ENCODE assay signal across 8 mouse cellular contexts in the genomic region with DNA sequence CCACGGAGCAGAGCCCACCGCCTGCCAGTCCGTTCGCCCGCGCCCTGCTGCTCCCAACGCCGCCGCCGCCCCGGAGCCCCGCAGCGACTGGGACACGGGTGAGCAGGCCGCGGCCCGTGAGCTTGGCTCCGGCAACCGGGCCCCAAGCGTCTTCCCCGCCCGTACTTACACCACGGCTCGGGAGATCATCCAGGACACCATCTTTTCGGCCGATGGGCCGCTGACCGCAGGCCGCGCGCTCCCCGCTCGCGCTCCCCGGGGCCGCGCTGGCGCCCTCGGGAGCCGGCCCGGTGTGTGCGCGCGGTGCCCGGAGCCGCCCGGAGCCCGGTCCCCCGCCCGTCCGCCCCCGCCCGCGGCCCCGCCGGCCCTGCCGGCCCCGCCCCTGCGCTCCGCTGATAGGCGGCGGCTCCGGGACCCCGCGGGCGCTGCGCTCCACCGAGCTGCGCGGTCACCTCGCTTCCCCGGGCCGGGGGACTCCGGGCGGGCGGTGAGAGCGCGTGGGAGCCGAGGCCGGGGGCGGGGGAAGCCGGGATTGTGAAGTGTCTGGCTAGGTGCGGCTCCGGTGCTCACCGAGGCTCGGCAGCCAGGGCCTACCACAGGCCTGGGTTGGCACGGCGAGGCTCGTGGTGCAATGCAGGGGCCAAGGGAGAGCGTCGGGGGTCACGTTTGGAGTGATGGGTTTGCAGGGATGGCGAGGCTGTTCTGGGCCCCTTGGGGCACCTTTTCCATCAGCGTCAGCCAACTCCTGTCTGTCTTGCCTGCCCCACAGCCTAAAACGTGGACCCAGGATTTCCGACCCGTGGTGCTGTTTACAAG. TPM values are rescaled to one million over a fixed set of nuclear protein-coding genes. Genes with fewer than 3 reads are reported as not detected.
DNase-seq lines count a peak whose midpoint lies in the region; ATAC-seq and TF ChIP-seq lines count a peak whose summit lies in the region.

A gene (minus strand): TSS at position 325 of the 816 bp plus-strand sequence.

- DNase-seq in A20 (ENCODE audit: low read depth, low spot score), result peak; percentile 84
- peak; percentile 48 to 54 for DNase-seq in adrenal gland, postnatal 4 days (ENCODE audit: low spot score in 2 of 2)
- DNase-seq in liver, embryonic 13.5 days, result peak; percentile 55
- DNase-seq in natural killer cell, adult 2 months (ENCODE audit: low spot score in 2 of 2), result peak; percentile 15 to 53
- peak; percentile 73 for DNase-seq in splenic B cell, adult 2 months (ENCODE audit: low read depth, low spot score)

- H3K9ac ChIP-seq in heart, embryonic 12.5 days, result peak within 1 kb of the TSS; percentile 98
- peak within 1 kb of the TSS; percentile 100 for H3K9ac ChIP-seq in kidney, embryonic 16.5 days (replicated peaks; ENCODE audit: low read length)
- H3K9ac ChIP-seq in liver, embryonic 13.5 days, result peak within 1 kb of the TSS; percentile 94

- TF ChIP-seq CTCF in embryonic fibroblast, embryonic 13.5 days (IDR thresholded peaks at IDR 0.05; ENCODE audit: borderline replicate concordance, insufficient read depth, low read length), result no peak

- peak; percentile 31 for TF ChIP-seq POLR2A in embryonic fibroblast, embryonic 13.5 days (IDR thresholded peaks at IDR 0.05; ENCODE audit: low read depth, low read length)

- peak within 1 kb of the TSS; percentile 85 for H3K4me2 ChIP-seq in heart, embryonic 12.5 days
- peak within 1 kb of the TSS; percentile 64 for H3K4me2 ChIP-seq in kidney, embryonic 16.5 days (replicated peaks; ENCODE audit: low read depth, low read length)
- H3K4me2 ChIP-seq in liver, embryonic 13.5 days, result peak within 1 kb of the TSS; percentile 89

- H3K4me1 ChIP-seq in embryonic fibroblast, embryonic 13.5 days (ENCODE audit: control insufficient read depth, insufficient read depth, low read length), result peaks cover 3% of the 10 kb centered on the region; the same call in 1 of the 2 replicates
- H3K4me1 ChIP-seq in heart, embryonic 12.5 days (replicated peaks), result peaks cover 47% of the 10 kb centered on the region
- H3K4me1 ChIP-seq in kidney, embryonic 16.5 days (ENCODE audit: insufficient read depth, low read length), result peaks cover 52% of the 10 kb centered on the region
- peaks cover 48% of the 10 kb centered on the region for H3K4me1 ChIP-seq in liver, embryonic 13.5 days (replicated peaks)

- WGBS in heart, embryonic 12.5 days, result under 1% methylated on average over 75 of the region's 97 CpGs
- under 1% methylated on average over 59 of the region's 97 CpGs for WGBS in kidney, embryonic 16.5 days
- 1% methylated on average over 73 of the region's 97 CpGs for whole genome bisulfite sequencing in liver, embryonic 13.5 days (ENCODE audit: insufficient replicate concordance)

- peak within 1 kb of the TSS; percentile 98 for H3K4me3 ChIP-seq in embryonic fibroblast, embryonic 13.5 days (ENCODE audit: insufficient read depth, low read length)
- peak within 1 kb of the TSS; percentile 93 for H3K4me3 ChIP-seq in heart, embryonic 12.5 days
- peak within 1 kb of the TSS; percentile 94 for H3K4me3 ChIP-seq in kidney, embryonic 16.5 days (ENCODE audit: low read length)
- peak within 1 kb of the TSS; percentile 88 for H3K4me3 ChIP-seq in liver, embryonic 13.5 days (replicated peaks)

- H3K27me3 ChIP-seq in heart, embryonic 12.5 days (replicated peaks), result no peaks in the 10 kb centered on the region
- no peaks in the 10 kb centered on the region for H3K27me3 ChIP-seq in kidney, embryonic 16.5 days (ENCODE audit: insufficient read depth, low read length)
- no peaks in the 10 kb centered on the region for H3K27me3 ChIP-seq in liver, embryonic 13.5 days
- no peaks in the 10 kb centered on the region for H3K27me3 ChIP-seq in splenic B cell, adult 2 months (ENCODE audit: control insufficient read depth, insufficient read depth, low read length, poor library complexity, severe bottlenecking)

- ATAC-seq in heart, embryonic 12.5 days (ENCODE audit: insufficient number of reproducible peaks, low FRiP score), result peak; percentile 89
- ATAC-seq in kidney, embryonic 16.5 days (ENCODE audit: low FRiP score, low TSS enrichment), result peak; percentile 86
- ATAC-seq in liver, embryonic 13.5 days (ENCODE audit: low read depth), result peak; percentile 89

- no peaks in the 10 kb centered on the region for H3K9me3 ChIP-seq in heart, embryonic 12.5 days (replicated peaks)
- no peaks in the 10 kb centered on the region for H3K9me3 ChIP-seq in kidney, embryonic 16.5 days (ENCODE audit: low read length)
- no peaks in the 10 kb centered on the region for H3K9me3 ChIP-seq in liver, embryonic 13.5 days (replicated peaks)

- H3K36me3 ChIP-seq in heart, embryonic 12.5 days, result no peaks in the 10 kb centered on the region
- H3K36me3 ChIP-seq in kidney, embryonic 16.5 days (ENCODE audit: insufficient read depth, low read length), result no peaks in the 10 kb centered on the region
- H3K36me3 ChIP-seq in liver, embryonic 13.5 days, result no peaks in the 10 kb centered on the region
- H3K36me3 ChIP-seq in splenic B cell, adult 2 months (ENCODE audit: control insufficient read depth, insufficient read depth, low read length, poor library complexity, severe bottlenecking), result no peaks in the 10 kb centered on the region

- peak within 1 kb of the TSS; percentile 87 for H3K27ac ChIP-seq in embryonic fibroblast, embryonic 13.5 days (ENCODE audit: insufficient read depth, low read length)
- H3K27ac ChIP-seq in heart, embryonic 12.5 days (ENCODE audit: poor library complexity, severe bottlenecking), result peak within 1 kb of the TSS; percentile 99
- H3K27ac ChIP-seq in kidney, embryonic 16.5 days (ENCODE audit: low read length), result peak within 1 kb of the TSS; percentile 99
- H3K27ac ChIP-seq in liver, embryonic 13.5 days, result peak within 1 kb of the TSS; percentile 87

RNA-seq across cellular contexts. Expression of the gene that starts here (rescaled TPM):
- 10 to 100 TPM; 46.2 to 47.0 TPM for total RNA-seq in adrenal gland, postnatal 4 days (2021)
- 71.6 and 76.0 TPM in 2 replicates for polyA plus RNA-seq in embryonic fibroblast, embryonic 13.5 days (2011; ENCODE audit: insufficient read length, low read depth, missing spikeins)
- polyA plus RNA-seq in heart, embryonic 12.5 days (2016; fragmentation: Nextera tagmentation; extraction: Ambion mirVana), result 28.4 and 29.3 TPM in 2 replicates
- polyA plus RNA-seq in kidney, embryonic 16.5 days (2015; fragmentation: Nextera tagmentation; extraction: Ambion mirVana), result 41.6 and 51.0 TPM in 2 replicates
- polyA plus RNA-seq in liver, embryonic 13.5 days (2015; fragmentation: Nextera tagmentation; extraction: Ambion mirVana), result 7.5 and 10.4 TPM in 2 replicates

Comparison
In these comparisons a context has a peak if more than half of its experiments do, and no peak if none do; other contexts are left out.
1. Peak in every context shown above with its lines: DNase-seq, ATAC-seq, H3K4me3 ChIP-seq and H3K27ac ChIP-seq.
2. DNase-seq: peak in every context shown above with its lines; median percentile 84 in A20; 73 in splenic B cell, adult 2 months; 55 in liver, embryonic 13.5 days; 51 in adrenal gland, postnatal 4 days; 34 in natural killer cell, adult 2 months.